Mouse (Mus musculus) gastrocnemius, postnatal 36 days (tissue): Measurements from ENCODE around the gene Prrg2. TPM values are rescaled to one million over a fixed set of nuclear protein-coding genes. Genes with fewer than 3 reads are reported as not detected.
"Not testable (repeated sequence)": the region's sequence is repeated elsewhere in the genome, so short reads cannot be mapped to it uniquely, and the experiment has no call there.

ENCODE experiments used
- DNase-seq, 2 experiments: peaks; one replicate each; pipeline ENCODE4 v3.0.0; 2022
- intact Hi-C: fragments of 180-260 bp; cut with DNase I; formaldehyde crosslinking; loops from one replicate; pipeline ENCODE4 v1.15.1; 2025
- long read RNA-seq, 2 experiments: library from polyadenylated mRNA; stranded (forward); transcript quantifications; one replicate each; pipeline ENCODE4 v2.0.0; 2021
- total RNA-seq, 2 experiments: library from RNA; stranded (reverse); gene quantifications; 2 replicates each; pipeline ENCODE4 v1.2.3; 2021

Prrg2 gene
- total RNA-seq, result 1 to 10 TPM; 8.0 to 8.8 TPM
- long read RNA-seq, experiment 1, partial matches to known transcripts, result 0 of 29 reads
- long read RNA-seq, experiment 1, other reads (novel, unspliced or antisense), result 20 of 29 reads
- long read RNA-seq, experiment 2, partial matches to known transcripts, result 0 of 36 reads
- long read RNA-seq, experiment 2, other reads (novel, unspliced or antisense), result 29 of 36 reads

GRCm38 (mm10) chr7:45062239-45062835, at the start of gene Prrg2, which contains the start of gene Nosip:
TSS of gene Prrg2 (minus strand) at chr7:45062677.
TSS of gene Nosip (plus strand) at chr7:45062429.
- intact Hi-C loops, result no loop called here
- peak; percentile 92 for DNase-seq

- DNase-seq, result no peak
- intact Hi-C loops, result no loop called here
Measured at GRCm38 (mm10) chr7:45111940-45112339, 49.5 kb upstream of the Prrg2 start.

GRCm38 (mm10) chr7:45110089-45110488, 47.6 kb upstream of the Prrg2 start:
- intact Hi-C loops, DNase-seq: not testable (repeated sequence)

GRCm38 (mm10) chr7:45107052-45107645, 44.7 kb upstream of the Prrg2 start:
- intact Hi-C loops, result no loop called here
- DNase-seq, result no peak

- intact Hi-C loops, result no loop called here
- DNase-seq, result no peak
Measured at GRCm38 (mm10) chr7:45106441-45106840, 44.0 kb upstream of the Prrg2 start.

- no peak for DNase-seq
- intact Hi-C loops, result no loop called here
Measured at GRCm38 (mm10) chr7:45105491-45105890, 43.0 kb upstream of the Prrg2 start.

- intact Hi-C loops, result no loop called here
Measured at GRCm38 (mm10) chr7:45104941-45105340, 42.5 kb upstream of the Prrg2 start.

GRCm38 (mm10) chr7:45103652-45104180, 41.2 kb upstream of the Prrg2 start, which contains the start of gene Fcgrt:
TSS of gene Fcgrt (minus strand) at chr7:45103851.
- intact Hi-C loops, result no loop called here
- DNase-seq, result peak; percentile 90 to 97

More at GRCm38 (mm10) chr7:45104941-45105340, 42.5 kb upstream of the Prrg2 start:
- DNase-seq, result no peak

- peak in 1 of 2 experiments; percentile 44 for DNase-seq
- intact Hi-C loops, result no loop called here
Measured at GRCm38 (mm10) chr7:45102940-45103585, 40.6 kb upstream of the Prrg2 start.

GRCm38 (mm10) chr7:45102441-45102840, 40.0 kb upstream of the Prrg2 start:
- intact Hi-C loops, result no loop called here
- DNase-seq, result no peak

GRCm38 (mm10) chr7:45100046-45100445, 37.6 kb upstream of the Prrg2 start:
- intact Hi-C loops, result no loop called here
- no peak for DNase-seq

GRCm38 (mm10) chr7:45098541-45099240, 36.2 kb upstream of the Prrg2 start:
- no peak for DNase-seq
- intact Hi-C loops, result no loop called here

- intact Hi-C loops, result no loop called here
- DNase-seq, result no peak
Measured at GRCm38 (mm10) chr7:45097479-45097878, 35.0 kb upstream of the Prrg2 start.

GRCm38 (mm10) chr7:45095965-45096364, 33.5 kb upstream of the Prrg2 start:
- DNase-seq, intact Hi-C loops: not testable (repeated sequence)

- intact Hi-C loops, result no loop called here
- DNase-seq, result no peak
Measured at GRCm38 (mm10) chr7:45095367-45095766, 32.9 kb upstream of the Prrg2 start.

GRCm38 (mm10) chr7:45094121-45094520, 31.6 kb upstream of the Prrg2 start:
- DNase-seq, result no peak
- intact Hi-C loops, result no loop called here

- DNase-seq, result no peak
- intact Hi-C loops, result no loop called here
Measured at GRCm38 (mm10) chr7:45093516-45093905, 31.0 kb upstream of the Prrg2 start.

GRCm38 (mm10) chr7:45092828-45093515, 30.5 kb upstream of the Prrg2 start:
- intact Hi-C loops, result no loop called here

GRCm38 (mm10) chr7:45092048-45092447, 29.6 kb upstream of the Prrg2 start, which contains the start of gene Rcn3:
TSS of gene Rcn3 (minus strand) at chr7:45092221.
- DNase-seq, result peak; percentile 75 to 83
- intact Hi-C loops, result no loop called here

More at GRCm38 (mm10) chr7:45092828-45093515, 30.5 kb upstream of the Prrg2 start:
- no peak for DNase-seq
